Mouse (Mus musculus): ENCODE results near the gene Ptar1. TPM values are rescaled to one million over a fixed set of nuclear protein-coding genes. Genes with fewer than 3 reads are reported as not detected.

Ptar1 gene
- total RNA-seq, 2 experiments from 2014 or later = 37.2 to 44.2 TPM

GRCm38 (mm10) chr19:23757011-23757410 lies 69.8 kb downstream of the Ptar1 start:
- no peak for DNase-seq (ENCODE audit: low spot score in 2 of 2)

GRCm38 (mm10) chr19:23757961-23758553 lies 70.8 kb downstream of the Ptar1 start:
- peak; percentile 96 for DNase-seq (ENCODE audit: low spot score in 2 of 2)

DNA sequence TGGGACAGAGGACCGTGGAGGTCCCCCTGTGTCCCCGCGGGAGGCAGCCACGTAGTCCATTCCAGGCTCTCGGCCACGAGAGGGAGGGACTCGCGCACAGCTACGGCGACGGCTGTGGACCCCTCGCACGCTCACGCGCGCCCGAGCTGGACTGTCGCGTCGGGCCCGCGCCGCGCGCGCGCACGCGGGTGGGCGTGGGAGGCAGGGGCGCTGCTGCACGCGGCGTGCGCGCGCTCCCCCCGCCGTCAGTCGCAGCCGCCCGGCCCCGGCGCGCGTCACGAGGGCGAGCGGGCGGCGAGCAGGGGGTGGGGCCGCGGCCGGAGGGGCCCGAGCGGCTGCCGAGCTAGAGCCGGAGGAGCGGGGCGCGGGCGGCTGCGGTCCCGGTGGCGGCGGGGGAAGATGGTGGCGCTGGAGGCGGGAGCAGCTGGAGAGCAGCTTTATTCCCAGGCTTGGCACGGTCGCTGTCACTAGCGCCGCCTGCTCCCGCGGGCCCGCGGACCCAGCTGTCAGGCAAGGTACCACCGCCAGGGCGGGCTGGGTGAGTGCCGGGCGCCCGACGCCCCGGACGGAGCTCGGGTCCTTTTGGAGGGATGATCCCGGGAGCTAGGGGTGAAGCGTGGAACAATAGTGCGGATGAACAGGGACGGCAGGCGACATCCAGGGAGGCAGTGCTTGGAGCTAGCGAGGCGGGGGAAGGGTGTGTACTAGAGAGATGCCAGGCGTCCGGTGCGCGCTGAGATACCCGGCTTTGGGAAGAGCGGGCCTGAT lies 71.5 kb downstream of the Ptar1 start, which contains the start of gene Apba1:
TSS of gene Apba1 (plus strand) at position 334 of the 768 bp plus-strand sequence.
- peak; percentile 82 to 86 for DNase-seq (ENCODE audit: low spot score in 2 of 2)

DNA sequence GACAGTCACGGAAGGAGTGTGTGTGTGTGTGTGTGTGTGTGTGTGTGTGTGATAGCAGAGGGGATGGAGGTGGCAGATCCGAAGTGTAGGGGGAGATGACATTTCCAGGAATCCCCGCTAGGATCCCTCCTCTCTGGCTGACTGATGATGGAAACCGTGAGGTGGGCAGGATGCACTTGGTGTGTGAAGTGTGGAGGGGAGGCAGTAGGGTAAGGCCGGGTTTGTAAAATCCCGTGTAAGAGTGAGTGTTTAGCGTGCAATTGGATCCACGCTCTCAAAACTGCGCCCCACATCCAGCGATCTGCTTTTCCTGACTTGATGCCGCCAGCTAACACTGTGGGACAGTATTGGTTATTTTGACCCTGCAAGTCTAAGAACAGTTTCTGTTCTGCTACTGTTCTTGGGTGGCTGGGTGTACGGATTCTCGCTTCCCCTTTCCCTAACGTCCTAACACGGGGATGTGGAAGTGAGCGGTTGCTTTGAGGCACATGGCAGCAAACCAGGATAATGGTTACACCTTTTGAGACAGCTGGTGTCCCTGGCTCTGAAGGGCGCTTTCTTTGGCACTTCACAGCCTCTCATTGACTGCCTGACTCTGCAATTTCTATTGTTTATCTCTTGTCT lies 72.2 kb downstream of the Ptar1 start:
- DNase-seq (ENCODE audit: low spot score in 2 of 2) = peak in 1 of 2 experiments; percentile 40

DNA sequence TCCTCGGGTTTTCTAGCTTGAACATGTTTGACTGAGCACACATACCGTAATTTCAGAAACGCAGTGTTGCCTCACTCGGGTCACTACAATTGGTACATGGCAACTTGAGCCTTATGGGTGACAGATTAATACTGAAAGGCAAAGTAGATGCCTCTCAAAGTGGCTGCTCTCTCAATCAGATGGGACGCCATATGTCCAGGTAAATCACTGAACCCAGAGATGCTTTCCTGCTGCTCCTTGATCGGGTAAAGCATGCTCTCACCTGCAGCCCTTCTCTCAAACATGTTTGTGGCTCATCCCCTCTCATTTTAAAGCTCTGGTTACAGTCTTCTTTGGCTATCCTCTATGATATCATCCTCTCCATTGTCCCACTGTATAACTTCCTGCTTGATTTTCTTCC lies 76.1 kb downstream of the Ptar1 start:
- no peak for DNase-seq (ENCODE audit: low spot score in 2 of 2)

GRCm38 (mm10) chr19:23764051-23764450 lies 76.8 kb downstream of the Ptar1 start:
- DNase-seq (ENCODE audit: low spot score in 2 of 2) = no peak

- no peak for DNase-seq (ENCODE audit: low spot score in 2 of 2)
These were observed 81.6 kb downstream of the Ptar1 start for GRCm38 (mm10) chr19:23768864-23769263.

DNA sequence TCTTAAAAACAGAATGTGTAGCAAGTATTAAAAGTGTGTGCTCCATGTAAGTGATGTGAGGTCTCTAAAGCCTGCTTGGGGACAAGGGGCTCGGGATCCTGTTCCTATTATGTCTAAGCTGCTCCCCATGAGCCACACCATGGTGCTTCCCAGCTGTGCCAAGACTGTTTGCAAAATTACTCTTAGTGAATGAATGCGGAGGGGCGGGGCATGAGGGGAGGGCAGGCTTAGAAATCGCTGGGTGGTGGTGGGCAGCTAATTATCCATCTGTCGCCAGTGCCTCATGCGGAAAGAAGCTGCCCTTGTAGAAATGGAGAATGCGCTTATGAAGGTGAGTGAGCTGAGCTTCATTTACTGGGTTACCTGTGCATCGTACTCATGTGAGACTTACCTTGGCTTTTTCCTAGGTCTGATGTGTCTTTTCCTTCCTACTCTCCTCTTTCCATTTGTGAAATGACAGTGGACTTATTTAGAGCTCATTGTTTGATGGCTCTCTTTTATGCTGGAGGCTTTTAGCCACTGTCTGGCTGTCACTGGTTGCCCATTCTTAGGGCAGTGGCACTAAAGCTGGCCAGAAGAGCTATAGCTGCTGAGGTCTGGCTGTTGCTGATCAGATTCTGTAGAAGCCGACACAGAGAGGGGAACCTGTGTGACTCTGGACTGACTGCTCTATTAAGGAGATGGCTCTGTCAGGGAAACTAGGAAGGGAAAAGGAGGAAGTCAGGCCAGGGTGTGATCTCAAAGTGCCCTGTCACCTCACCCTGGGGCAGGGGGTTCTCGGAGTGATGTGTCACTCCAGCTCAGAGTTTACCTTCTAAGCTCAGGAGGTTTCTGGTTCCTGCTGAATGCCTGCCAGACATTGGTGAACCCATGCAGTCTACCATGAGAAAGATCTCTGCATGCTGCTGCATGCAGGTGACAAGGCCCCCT lies 83.5 kb downstream of the Ptar1 start:
- DNase-seq (ENCODE audit: low spot score in 2 of 2) = no peak

DNA sequence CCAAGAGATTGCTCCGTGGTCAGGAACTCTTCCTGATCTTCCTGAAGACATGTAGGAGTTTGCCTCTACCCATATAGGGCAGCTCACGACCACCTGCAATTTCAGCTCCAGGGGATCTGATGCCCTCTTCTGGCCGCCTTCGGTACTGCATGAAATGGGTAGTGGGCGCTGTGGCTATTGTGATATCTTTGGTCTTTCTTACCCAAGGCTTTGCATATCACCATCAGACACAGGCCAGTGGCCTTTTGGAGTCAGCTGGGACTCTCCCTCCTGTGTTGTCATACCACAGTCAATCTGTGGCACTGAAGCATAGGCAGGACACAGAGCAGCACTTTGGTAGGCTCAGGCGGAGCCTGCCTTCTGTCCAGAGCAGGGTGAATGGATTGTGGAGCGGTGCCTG lies 84.7 kb downstream of the Ptar1 start:
- DNase-seq (ENCODE audit: low spot score in 2 of 2) = no peak

DNA sequence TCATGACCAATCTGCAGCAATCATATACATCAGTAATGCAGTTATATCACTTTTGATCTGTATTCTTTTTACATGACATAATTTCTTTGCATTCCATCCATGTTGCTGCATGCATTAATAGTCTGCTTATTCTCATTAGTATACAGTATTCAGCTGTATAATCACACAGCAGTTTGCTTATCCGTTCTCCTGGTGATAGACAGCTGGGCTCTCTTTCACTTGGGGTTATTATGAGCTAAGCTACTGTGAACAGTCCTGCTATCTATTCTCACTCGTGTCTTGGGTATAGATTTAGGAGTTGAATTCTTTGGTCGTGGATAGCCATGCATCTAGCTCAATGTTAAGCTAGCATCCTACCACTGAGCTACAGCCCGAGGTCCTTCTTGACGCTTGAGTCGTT lies 88.1 kb downstream of the Ptar1 start:
- DNase-seq (ENCODE audit: low spot score in 2 of 2) = no peak

- DNase-seq (ENCODE audit: low spot score in 2 of 2) = no peak
These were observed 91.9 kb downstream of the Ptar1 start for GRCm38 (mm10) chr19:23779130-23779529.

DNA sequence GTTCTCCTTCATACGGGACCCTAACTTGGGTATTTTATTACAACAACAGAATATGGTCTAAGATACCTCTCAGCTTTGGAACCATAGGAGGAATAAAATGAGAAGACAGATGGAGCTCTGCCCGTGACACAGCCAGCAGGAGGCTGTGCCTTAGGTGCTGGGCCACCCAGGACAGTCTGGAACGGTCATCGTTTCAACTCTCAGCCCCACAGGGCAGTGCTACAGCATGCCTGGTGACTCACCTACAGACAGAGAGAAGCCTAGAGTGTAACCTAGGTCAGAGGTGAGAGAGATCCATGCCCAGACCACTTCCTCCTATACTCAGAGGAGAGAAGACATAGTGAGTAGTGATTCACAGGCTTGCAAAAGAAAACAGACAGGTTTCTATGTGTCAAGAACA lies 92.9 kb downstream of the Ptar1 start:
- no peak for DNase-seq (ENCODE audit: low spot score in 2 of 2)

Other genes starting within 250 kb of the Ptar1 start
- gene Mamdc2, start 239.0 kb upstream of the Ptar1 start, total RNA-seq (2021) = 1 to 10 TPM; 1.3 to 2.3 TPM
- gene 1700028P14Rik, start 34.6 kb upstream of the Ptar1 start, total RNA-seq (2021) = 1 to 10 TPM; 1.7 to 2.5 TPM
- gene Apba1, start 71.5 kb downstream of the Ptar1 start, total RNA-seq (2021) = 100 to 1,000 TPM; 152 to 160 TPM

All from layer of hippocampus, postnatal 14 days (tissue).